ENCODE assay signal across 10 mouse cellular contexts in genomic region chr5:125395008-125395407, GRCm38 (mm10). TPM values are rescaled to one million over a fixed set of nuclear protein-coding genes. Genes with fewer than 3 reads are reported as not detected.
A peak's percentile ranks its signal among the peaks of the same experiment; 100 is the strongest.
DNase-seq lines count a peak whose midpoint lies in the region; ATAC-seq and TF ChIP-seq lines count a peak whose summit lies in the region.
"Had no signal": no experiment of that assay in that cellular context is flagged by ENCODE, and none has a peak within 500 bp of the region (broad histone marks: within the 10 kb centered on the region; RNA-seq: fewer than 3 reads in every experiment).

No protein-coding gene starts in this region.

- peak overlapping the region; percentile 68 for H3K4me2 ChIP-seq in liver, embryonic 11.5 days
- H3K4me2 ChIP-seq in embryonic facial prominence, embryonic 15.5 days (replicated peaks), result peak overlapping the region; percentile 55; the same call in 1 of the 2 replicates
- no peak overlapping the region for H3K4me2 ChIP-seq in intestine, postnatal 0 days (replicated peaks; ENCODE audit: low read depth)
- peak overlapping the region; percentile 50; the same call in 1 of the 2 replicates for H3K4me2 ChIP-seq in neural tube, embryonic 14.5 days (ENCODE audit: low read depth, low read length)

- no peak for TF ChIP-seq CTCF in intestine, postnatal 0 days (IDR thresholded peaks at IDR 0.05; ENCODE audit: low read depth)

- H3K27ac ChIP-seq in liver, embryonic 11.5 days (ENCODE audit: low read depth, low read length), result peak overlapping the region; percentile 99
- peak overlapping the region; percentile 99 for H3K27ac ChIP-seq in embryonic facial prominence, embryonic 15.5 days (replicated peaks)
- H3K27ac ChIP-seq in intestine, postnatal 0 days (ENCODE audit: low read depth, low read length), result peak overlapping the region; percentile 99; the same call in 1 of the 2 replicates
- H3K27ac ChIP-seq in neural tube, embryonic 14.5 days (ENCODE audit: low read depth, low read length), result peak overlapping the region; percentile 95

- H3K27me3 ChIP-seq in liver, embryonic 11.5 days (replicated peaks; ENCODE audit: control insufficient read depth, insufficient read depth, low read length), result no peaks in the 10 kb centered on the region
- H3K27me3 ChIP-seq in embryonic facial prominence, embryonic 15.5 days, result no peaks in the 10 kb centered on the region
- H3K27me3 ChIP-seq in intestine, postnatal 0 days (replicated peaks; ENCODE audit: control insufficient read depth, insufficient read depth, low read length), result no peaks in the 10 kb centered on the region
- H3K27me3 ChIP-seq in neural tube, embryonic 14.5 days (ENCODE audit: control insufficient read depth, insufficient read depth, low read length), result no peaks in the 10 kb centered on the region

- ATAC-seq in liver, embryonic 11.5 days (replicated peaks; ENCODE audit: low FRiP score), result no peak
- ATAC-seq in embryonic facial prominence, embryonic 15.5 days (ENCODE audit: insufficient number of reproducible peaks, low FRiP score, low TSS enrichment, low read depth), result no peak
- ATAC-seq in intestine, postnatal 0 days, result no peak
- ATAC-seq in neural tube, embryonic 14.5 days (ENCODE audit: low read depth), result no peak
- ATAC-seq in erythroid progenitor cell, adult 5-6 weeks (replicated peaks; ENCODE audit: low FRiP score, poor library complexity, severe bottlenecking), result no peak

- no peak for DNase-seq in liver, embryonic 11.5 days (ENCODE audit: low spot score)
- DNase-seq in liver, result no peak
- DNase-seq in right cerebral cortex, postnatal 36 days (ENCODE audit: low spot score in 2 of 2), result no peak
- no peak for DNase-seq in urinary bladder, adult 2 months (ENCODE audit: low spot score)
- DNase-seq: adrenal gland, postnatal 25 days; gastrocnemius, postnatal 14 days had no signal

- no peak overlapping the region for H3K9ac ChIP-seq in liver, embryonic 11.5 days (ENCODE audit: low read depth, low read length)
- H3K9ac ChIP-seq in embryonic facial prominence, embryonic 15.5 days, result no peak overlapping the region
- no peak overlapping the region for H3K9ac ChIP-seq in intestine, postnatal 0 days (ENCODE audit: low read depth, low read length)
- H3K9ac ChIP-seq in neural tube, embryonic 14.5 days (replicated peaks; ENCODE audit: low read depth, low read length), result no peak overlapping the region

- 70% methylated on average over 3 of the region's 3 CpGs for WGBS in liver, embryonic 11.5 days
- 33% methylated on average over 3 of the region's 3 CpGs for WGBS in embryonic facial prominence, embryonic 15.5 days
- WGBS in intestine, postnatal 0 days, result 43% methylated on average over 3 of the region's 3 CpGs
- WGBS in neural tube, embryonic 14.5 days, result 55% methylated on average over 3 of the region's 3 CpGs

- no peaks in the 10 kb centered on the region for H3K36me3 ChIP-seq in liver, embryonic 11.5 days (ENCODE audit: control insufficient read depth, insufficient read depth, low read length)
- no peaks in the 10 kb centered on the region for H3K36me3 ChIP-seq in embryonic facial prominence, embryonic 15.5 days
- H3K36me3 ChIP-seq in intestine, postnatal 0 days (ENCODE audit: control insufficient read depth, insufficient read depth), result no peaks in the 10 kb centered on the region
- H3K36me3 ChIP-seq in neural tube, embryonic 14.5 days (ENCODE audit: control insufficient read depth, insufficient read depth, low read length), result no peaks in the 10 kb centered on the region

- H3K4me1 ChIP-seq in liver, embryonic 11.5 days (replicated peaks; ENCODE audit: control insufficient read depth, insufficient read depth, low read length), result peaks cover 25% of the 10 kb centered on the region
- H3K4me1 ChIP-seq in embryonic facial prominence, embryonic 15.5 days, result peaks cover 45% of the 10 kb centered on the region
- H3K4me1 ChIP-seq in intestine, postnatal 0 days (replicated peaks; ENCODE audit: control insufficient read depth, insufficient read depth, low read length), result 0 out of 2 replicates have a peak, but pooled peaks cover 16% of the 10 kb centered on the region
- H3K4me1 ChIP-seq in neural tube, embryonic 14.5 days (ENCODE audit: control insufficient read depth, insufficient read depth, low read length), result peaks cover 20% of the 10 kb centered on the region; the same call in 1 of the 2 replicates

- no peaks in the 10 kb centered on the region for H3K9me3 ChIP-seq in liver, embryonic 11.5 days (ENCODE audit: control insufficient read depth, low read length)
- no peaks in the 10 kb centered on the region for H3K9me3 ChIP-seq in embryonic facial prominence, embryonic 15.5 days (replicated peaks)
- H3K9me3 ChIP-seq in intestine, postnatal 0 days (ENCODE audit: control insufficient read depth), result no peaks in the 10 kb centered on the region
- no peaks in the 10 kb centered on the region for H3K9me3 ChIP-seq in neural tube, embryonic 14.5 days (ENCODE audit: control insufficient read depth, low read length)

- peak overlapping the region; percentile 44; the same call in 1 of the 2 replicates for H3K4me3 ChIP-seq in liver, embryonic 11.5 days (ENCODE audit: low read depth, low read length)
- H3K4me3 ChIP-seq in embryonic facial prominence, embryonic 15.5 days (replicated peaks), result no peak overlapping the region
- H3K4me3 ChIP-seq in intestine, postnatal 0 days (ENCODE audit: low read depth, low read length), result no peak overlapping the region
- no peak overlapping the region for H3K4me3 ChIP-seq in neural tube, embryonic 14.5 days (ENCODE audit: low read depth, low read length)

RNA-seq across cellular contexts. Expression of gene Ubc, which starts 5.0 kb away (rescaled TPM):
- polyA plus RNA-seq in liver, embryonic 11.5 days (2014; fragmentation: Nextera tagmentation; extraction: Ambion mirVana), result 772 and 827 TPM in 2 replicates
- polyA plus RNA-seq in embryonic facial prominence, embryonic 15.5 days (2015; fragmentation: Nextera tagmentation; extraction: Ambion mirVana), result 1,092 and 1,100 TPM in 2 replicates
- polyA plus RNA-seq in intestine, postnatal 0 days (2015; fragmentation: Nextera tagmentation; extraction: Ambion mirVana), result 345 and 371 TPM in 2 replicates
- polyA plus RNA-seq in neural tube, embryonic 14.5 days (2014; fragmentation: Nextera tagmentation; extraction: Ambion mirVana), result 1,368 and 1,388 TPM in 2 replicates
- 740 and 949 TPM in 2 replicates for polyA plus RNA-seq in urinary bladder, adult 2 months (2012; rRNA removed)
- 158 and 186 TPM in 2 replicates for total RNA-seq in erythroid progenitor cell, adult 5-6 weeks (2015; ENCODE audit: low replicate concordance)
- total RNA-seq in erythroid progenitor cell, adult 5-6 weeks (2017; ENCODE audit: low replicate concordance), result 215 and 222 TPM in 2 replicates

RNA-seq across cellular contexts. Expression of gene Gm10382, which starts 5.9 kb away (rescaled TPM):
- polyA plus RNA-seq in liver, embryonic 11.5 days (2014; fragmentation: Nextera tagmentation; extraction: Ambion mirVana), result 0.18 and 0.34 TPM in 2 replicates
- 0.32 and 0.48 TPM in 2 replicates for polyA plus RNA-seq in embryonic facial prominence, embryonic 15.5 days (2015; fragmentation: Nextera tagmentation; extraction: Ambion mirVana)
- 0.16 and 0.24 TPM in 2 replicates for polyA plus RNA-seq in intestine, postnatal 0 days (2015; fragmentation: Nextera tagmentation; extraction: Ambion mirVana)
- 0.28 and 0.50 TPM in 2 replicates for polyA plus RNA-seq in neural tube, embryonic 14.5 days (2014; fragmentation: Nextera tagmentation; extraction: Ambion mirVana)
- polyA plus RNA-seq in urinary bladder, adult 2 months (2012; rRNA removed), result 0.29 and 0.40 TPM in 2 replicates
- total RNA-seq in erythroid progenitor cell, adult 5-6 weeks (2015; ENCODE audit: low replicate concordance), result not detected in 2 replicates
- total RNA-seq in erythroid progenitor cell, adult 5-6 weeks (2017; ENCODE audit: low replicate concordance), result not detected in 2 replicates
- total RNA-seq: adrenal gland, postnatal 25 days; gastrocnemius, postnatal 14 days had no signal

RNA-seq across cellular contexts. Expression of gene Dhx37, which starts 38.9 kb away (rescaled TPM):
- 18.5 and 19.4 TPM in 2 replicates for polyA plus RNA-seq in liver, embryonic 11.5 days (2014; fragmentation: Nextera tagmentation; extraction: Ambion mirVana)
- polyA plus RNA-seq in embryonic facial prominence, embryonic 15.5 days (2015; fragmentation: Nextera tagmentation; extraction: Ambion mirVana), result 11.3 and 12.7 TPM in 2 replicates
- 2.5 and 3.2 TPM in 2 replicates for polyA plus RNA-seq in intestine, postnatal 0 days (2015; fragmentation: Nextera tagmentation; extraction: Ambion mirVana)
- 8.5 and 8.6 TPM in 2 replicates for polyA plus RNA-seq in neural tube, embryonic 14.5 days (2014; fragmentation: Nextera tagmentation; extraction: Ambion mirVana)
- 15.7 and 16.8 TPM in 2 replicates for polyA plus RNA-seq in urinary bladder, adult 2 months (2012; rRNA removed)
- 3.2 and 5.0 TPM in 2 replicates for total RNA-seq in erythroid progenitor cell, adult 5-6 weeks (2015; ENCODE audit: low replicate concordance)
- total RNA-seq in erythroid progenitor cell, adult 5-6 weeks (2017; ENCODE audit: low replicate concordance), result 3.6 and 15.9 TPM in 2 replicates

RNA-seq across cellular contexts. Expression of gene Bri3bp, which starts 46.4 kb away (rescaled TPM):
- 63.6 and 67.9 TPM in 2 replicates for polyA plus RNA-seq in liver, embryonic 11.5 days (2014; fragmentation: Nextera tagmentation; extraction: Ambion mirVana)
- polyA plus RNA-seq in embryonic facial prominence, embryonic 15.5 days (2015; fragmentation: Nextera tagmentation; extraction: Ambion mirVana), result 34.1 and 37.6 TPM in 2 replicates
- polyA plus RNA-seq in intestine, postnatal 0 days (2015; fragmentation: Nextera tagmentation; extraction: Ambion mirVana), result 35.7 and 42.8 TPM in 2 replicates
- 34.5 and 40.5 TPM in 2 replicates for polyA plus RNA-seq in neural tube, embryonic 14.5 days (2014; fragmentation: Nextera tagmentation; extraction: Ambion mirVana)
- 3.5 and 7.5 TPM in 2 replicates for polyA plus RNA-seq in urinary bladder, adult 2 months (2012; rRNA removed)
- 5.4 and 10.5 TPM in 2 replicates for total RNA-seq in erythroid progenitor cell, adult 5-6 weeks (2015; ENCODE audit: low replicate concordance)
- total RNA-seq in erythroid progenitor cell, adult 5-6 weeks (2017; ENCODE audit: low replicate concordance), result 2.0 and 2.4 TPM in 2 replicates

RNA-seq across cellular contexts. Expression of gene Scarb1, which starts 54.1 kb away (rescaled TPM):
- polyA plus RNA-seq in liver, embryonic 11.5 days (2014; fragmentation: Nextera tagmentation; extraction: Ambion mirVana), result 104 and 108 TPM in 2 replicates
- 61.0 and 64.7 TPM in 2 replicates for polyA plus RNA-seq in embryonic facial prominence, embryonic 15.5 days (2015; fragmentation: Nextera tagmentation; extraction: Ambion mirVana)
- 26.5 TPM in 2 replicates for polyA plus RNA-seq in intestine, postnatal 0 days (2015; fragmentation: Nextera tagmentation; extraction: Ambion mirVana)
- 33.7 and 36.9 TPM in 2 replicates for polyA plus RNA-seq in neural tube, embryonic 14.5 days (2014; fragmentation: Nextera tagmentation; extraction: Ambion mirVana)
- 75.6 and 92.2 TPM in 2 replicates for polyA plus RNA-seq in urinary bladder, adult 2 months (2012; rRNA removed)
- total RNA-seq in erythroid progenitor cell, adult 5-6 weeks (2015; ENCODE audit: low replicate concordance), result 33.9 and 39.0 TPM in 2 replicates
- 35.3 and 44.2 TPM in 2 replicates for total RNA-seq in erythroid progenitor cell, adult 5-6 weeks (2017; ENCODE audit: low replicate concordance)
